Mouse (Mus musculus) G1E-ER4 (cell line): ENCODE data around the gene Pi4k2b. TPM values are rescaled to one million over a fixed set of nuclear protein-coding genes. Genes with fewer than 3 reads are reported as not detected.

Experiments
- GATA1 ChIP-seq: IDR thresholded peaks from one replicate; pipeline ENCODE4 v1.8.0; 2012; ENCODE audit warnings: low read length, inconsistent platforms
- polyA plus RNA-seq: library from polyadenylated mRNA; stranded (reverse); fragments of >175 nt; gene quantifications from 2 replicates; pipeline ENCODE4 v1.2.3, GENCODE M21; 2012

Pi4k2b gene
- polyA plus RNA-seq, 1 experiment: 35.5 TPM

DNA sequence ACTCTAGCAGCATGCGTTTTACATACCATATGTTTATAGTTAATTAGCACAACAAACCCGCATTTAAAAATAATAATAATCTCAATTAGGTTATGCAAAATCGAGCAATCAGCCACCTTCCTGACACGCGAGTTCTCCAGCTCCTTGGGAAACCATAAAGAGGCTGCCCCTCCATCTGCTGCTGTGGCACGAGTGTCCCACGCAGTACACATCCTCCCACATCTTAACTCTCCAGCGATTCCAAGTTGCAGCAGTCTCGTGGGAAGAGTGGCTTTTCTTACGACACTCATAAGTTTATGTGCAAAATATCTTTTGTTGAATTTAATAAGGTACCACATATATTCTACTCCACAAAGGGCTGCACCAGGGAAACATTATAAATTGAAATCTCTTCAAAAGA, 71.1 kb downstream of the Pi4k2b start:
- no peak for TF ChIP-seq GATA1

DNA sequence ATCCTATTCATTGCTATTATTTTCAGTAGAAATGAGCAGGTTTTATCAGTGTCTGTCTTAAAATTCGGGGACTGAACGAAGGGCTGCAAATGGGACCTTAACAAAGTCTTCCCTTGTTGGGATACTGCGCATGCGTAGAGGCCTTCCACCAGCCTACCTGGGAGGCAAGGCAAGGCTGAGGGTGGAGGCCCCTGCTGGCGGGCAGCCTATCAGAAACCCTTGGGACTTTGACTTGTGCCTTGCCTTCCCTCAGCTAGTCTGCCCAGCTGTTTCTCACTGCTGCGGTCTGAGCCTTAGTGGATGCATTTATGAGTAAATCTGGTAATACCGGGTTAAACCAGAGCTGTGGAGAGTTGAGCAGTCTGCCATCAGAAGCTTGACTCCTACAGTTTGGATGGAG, 71.9 kb downstream of the Pi4k2b start:
- TF ChIP-seq GATA1: no peak

DNA sequence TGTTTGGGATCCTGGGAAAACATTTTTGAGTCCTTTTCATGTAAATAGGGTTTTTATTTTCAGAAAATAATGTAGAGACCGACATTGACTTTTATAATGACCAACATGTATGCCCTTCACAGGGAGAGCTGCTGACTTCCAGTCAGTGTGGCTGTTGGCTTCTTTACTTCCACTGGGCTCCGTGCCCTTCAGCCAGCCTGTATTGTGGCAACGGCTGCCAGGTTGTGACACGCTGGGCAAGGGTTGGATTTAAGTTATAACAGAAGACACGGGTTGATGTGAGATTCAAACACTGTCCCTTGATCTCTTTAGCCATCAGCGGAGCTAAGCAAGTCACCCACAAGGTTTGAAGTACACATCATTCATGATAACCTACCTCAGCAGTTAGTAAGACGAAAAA, 77.3 kb downstream of the Pi4k2b start:
- no peak for TF ChIP-seq GATA1

Other genes with a start within 250 kb of the Pi4k2b start
- not detected in 2 replicates for gene Lgi2, start 175.1 kb upstream of the Pi4k2b start, polyA plus RNA-seq
- 1.4 and 1.5 TPM in 2 replicates for gene Sepsecs, start 71.9 kb upstream of the Pi4k2b start, polyA plus RNA-seq
- gene Zcchc4, start 33.8 kb downstream of the Pi4k2b start, polyA plus RNA-seq: 15.8 and 43.6 TPM in 2 replicates
- 8.1 and 8.4 TPM in 2 replicates for gene Anapc4, start 92.4 kb downstream of the Pi4k2b start, polyA plus RNA-seq